Mouse (Mus musculus) myocyte (in vitro differentiated cells): Measurements from ENCODE around the gene Hist1h2ai.

Experiments used
- CEBPB ChIP-seq: IDR thresholded peaks from 2 replicates; pipeline ENCODE4 v1.6.1; 2011; ENCODE audit warnings: mild to moderate bottlenecking, moderate library complexity; ENCODE audit not compliant: poor library complexity, insufficient read depth, severe bottlenecking
- E2F4 ChIP-seq: IDR thresholded peaks from one replicate; pipeline ENCODE4 v1.6.1; 2011; ENCODE audit warnings: mild to moderate bottlenecking, control low read depth, moderate library complexity; ENCODE audit not compliant: insufficient read depth
- MAX ChIP-seq: IDR thresholded peaks from one replicate; pipeline ENCODE4 v1.6.1; 2011; ENCODE audit warnings: low read depth, mild to moderate bottlenecking, control low read depth
- MYOD1 ChIP-seq, 3 experiments: IDR thresholded peaks; one replicate each; pipeline ENCODE4 v1.6.1; 2011; ENCODE audit warnings: control low read depth in 2 of 3, low read depth in 2 of 3, mild to moderate bottlenecking in 2 of 3, moderate library complexity in 1 of 3; ENCODE audit not compliant: insufficient read length in 2 of 3, control insufficient read depth in 1 of 3
- MYOG ChIP-seq, 3 experiments: IDR thresholded peaks; one replicate each; pipeline ENCODE4 v1.6.1; 2011; ENCODE audit warnings: control low read depth in 2 of 3, low read depth in 2 of 3, mild to moderate bottlenecking in 2 of 3; ENCODE audit not compliant: insufficient read length in 2 of 3, control insufficient read depth in 1 of 3, insufficient read depth in 1 of 3
- POLR2A ChIP-seq: IDR thresholded peaks from one replicate; pipeline ENCODE4 v1.6.1; 2011; ENCODE audit warnings: low read depth, mild to moderate bottlenecking, control low read depth, moderate library complexity; ENCODE audit not compliant: insufficient read length
- POLR2AphosphoS2 ChIP-seq: IDR thresholded peaks from one replicate; pipeline ENCODE4 v1.6.1; 2011; ENCODE audit warnings: low read depth, control low read depth; ENCODE audit not compliant: insufficient read length
- SRF ChIP-seq: IDR thresholded peaks from one replicate; pipeline ENCODE4 v1.6.1; 2011; ENCODE audit warnings: low read depth; ENCODE audit not compliant: control insufficient read depth, insufficient read length
- TCF12 ChIP-seq: IDR thresholded peaks from one replicate; pipeline ENCODE4 v1.6.1; 2011; ENCODE audit warnings: mild to moderate bottlenecking, control low read depth; ENCODE audit not compliant: poor library complexity, insufficient read depth, severe bottlenecking
- TCF3 ChIP-seq: IDR thresholded peaks from one replicate; pipeline ENCODE4 v1.6.1; 2011; ENCODE audit warnings: low read depth, control low read depth; ENCODE audit not compliant: insufficient read length
- USF1 ChIP-seq: IDR thresholded peaks from one replicate; pipeline ENCODE4 v1.6.1; 2011; ENCODE audit warnings: low read depth, mild to moderate bottlenecking, control low read depth, moderate library complexity

DNA sequence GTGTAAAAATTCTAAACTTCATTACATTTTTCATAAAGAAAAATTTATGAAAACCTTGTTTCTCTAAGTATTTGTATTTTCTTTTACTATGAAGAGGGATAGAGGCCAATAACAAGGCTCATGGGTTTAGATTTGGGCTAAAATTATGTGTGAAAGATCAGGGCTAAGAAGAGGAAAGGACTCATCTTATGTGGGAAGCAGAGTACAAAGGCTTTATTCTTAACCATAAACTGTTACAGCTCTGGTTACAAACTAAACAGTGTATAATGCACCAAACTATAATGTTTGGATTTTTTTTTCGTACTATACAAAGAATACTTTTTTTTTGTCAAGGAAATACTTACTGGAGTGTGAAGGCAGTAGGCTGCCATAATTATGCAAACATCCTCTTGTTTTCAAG is 39.5 kb downstream of the Hist1h2ai start:
- TF ChIP-seq POLR2A (no peak), E2F4 (no peak), POLR2AphosphoS2 (no peak), MYOG (IDR thresholded peaks at IDR 0.05; ENCODE audit: control insufficient read depth in 1 of 3, insufficient read depth in 1 of 3, insufficient read length in 2 of 3, low read depth in 2 of 3) (no peak), CEBPB (no peak), USF1 (no peak), SRF (no peak), MYOD1 (IDR thresholded peaks at IDR 0.05; ENCODE audit: control insufficient read depth in 1 of 3, insufficient read length in 2 of 3, low read depth in 2 of 3) (no peak), MAX (no peak), TCF12 (no peak), TCF3 (no peak)
